Mouse (Mus musculus) testis, adult 2 months (tissue): ENCODE data around the gene Krt222. TPM values are rescaled to one million over a fixed set of nuclear protein-coding genes. Genes with fewer than 3 reads are reported as not detected.

Experiments
- H3K27ac ChIP-seq: fragments of 200-500 bp; 2 replicates; pipeline ENCODE4 v1.5.1; 2012; ENCODE audit warnings: low read depth, low read length; ENCODE audit not compliant: control insufficient read depth, insufficient read depth
- H3K27me3 ChIP-seq: fragments of 200-500 bp; 2 replicates; pipeline ENCODE4 v1.6.1; 2012; ENCODE audit warnings: mild to moderate bottlenecking, low read length, moderate library complexity; ENCODE audit not compliant: control insufficient read depth, insufficient read depth
- H3K36me3 ChIP-seq: fragments of 200-500 bp; 2 replicates; pipeline ENCODE4 v1.6.1; 2012; ENCODE audit warnings: mild to moderate bottlenecking, low read length; ENCODE audit not compliant: control insufficient read depth, insufficient read depth
- H3K4me1 ChIP-seq: fragments of 200-500 bp; 2 replicates; pipeline ENCODE4 v1.6.1; 2012; ENCODE audit warnings: low read length; ENCODE audit not compliant: control insufficient read depth, insufficient read depth
- H3K4me3 ChIP-seq: fragments of 200-500 bp; 2 replicates; pipeline ENCODE4 v1.5.1; 2012; ENCODE audit warnings: low read depth, mild to moderate bottlenecking, low read length, moderate library complexity, mixed read lengths; ENCODE audit not compliant: control insufficient read depth
- CTCF ChIP-seq: fragments of 200-500 bp; IDR thresholded peaks from 2 replicates; pipeline ENCODE4 v1.5.1; 2012; ENCODE audit warnings: low read depth, mild to moderate bottlenecking, inconsistent platforms, low read length, moderate library complexity; ENCODE audit not compliant: control insufficient read depth, insufficient read depth, insufficient replicate concordance
- POLR2A ChIP-seq: fragments of 200-500 bp; IDR thresholded peaks from 2 replicates; pipeline ENCODE4 v1.6.1; 2012; ENCODE audit warnings: low read depth, mild to moderate bottlenecking, inconsistent platforms, low read length, moderate library complexity; ENCODE audit not compliant: control insufficient read depth
- polyA plus RNA-seq: library from polyadenylated mRNA; depleted of rRNA; stranded (reverse); fragments of >200 nt; gene quantifications from 2 replicates; pipeline ENCODE4 v1.2.3, GENCODE M21; 2012; rRNA removed

Gene Krt222
- polyA plus RNA-seq, 1 experiment, result 0.12 TPM

DNA sequence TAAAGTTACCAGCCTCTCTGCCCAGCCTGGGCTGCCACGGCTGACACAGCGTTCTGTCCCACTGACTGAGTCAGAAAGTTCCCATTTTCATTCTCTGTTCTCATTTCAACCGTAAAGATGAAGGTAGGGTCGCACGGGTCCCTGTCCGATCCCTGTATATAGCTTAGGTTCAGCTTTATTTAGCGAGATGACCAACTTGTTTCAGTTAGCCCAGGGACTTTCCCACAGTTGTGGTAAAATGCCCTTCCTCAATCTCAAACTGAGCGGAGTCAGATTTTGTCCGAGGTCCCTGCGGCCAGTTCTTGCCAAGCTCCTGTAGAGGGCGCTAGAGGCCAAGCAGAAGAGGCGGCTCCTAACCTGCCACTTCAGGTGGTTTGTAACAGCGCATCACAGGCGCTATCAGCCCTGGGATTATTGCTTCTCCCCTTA, 54.7 kb downstream of the Krt222 start:
- Histone ChIP-seq H3K4me3 (no peak overlapping the region), H3K4me1 (no peaks in the 10 kb centered on the region), H3K36me3 (no peaks in the 10 kb centered on the region), H3K27ac (no peak overlapping the region), H3K27me3 (no peaks in the 10 kb centered on the region)
- no peak for TF ChIP-seq POLR2A
- TF ChIP-seq CTCF, result peak; percentile 96

DNA sequence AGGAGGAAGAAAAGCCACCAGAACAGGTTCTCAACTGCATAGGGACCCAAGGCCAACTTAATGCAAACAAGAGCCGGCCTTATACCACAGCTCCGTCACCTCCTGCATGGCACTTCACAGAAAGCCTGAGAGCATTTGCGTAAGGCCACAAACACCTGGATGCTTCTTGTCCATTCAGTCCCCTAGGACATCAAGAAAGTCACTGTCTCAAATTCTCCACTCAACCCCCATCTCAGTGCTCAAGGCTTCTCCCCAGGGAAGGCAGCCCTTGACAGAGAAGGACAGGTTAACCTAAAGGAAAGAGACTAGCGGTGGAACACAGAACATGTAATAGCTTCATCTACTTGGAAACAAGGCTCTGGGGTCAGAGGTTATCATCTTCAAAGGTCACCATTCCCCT, 56.5 kb downstream of the Krt222 start:
- Histone ChIP-seq H3K27me3 (no peaks in the 10 kb centered on the region), H3K27ac (no peak overlapping the region), H3K36me3 (no peaks in the 10 kb centered on the region), H3K4me3 (no peak overlapping the region), H3K4me1 (no peaks in the 10 kb centered on the region)
- no peak for TF ChIP-seq POLR2A
- TF ChIP-seq CTCF, result no peak

GRCm38 (mm10) chr11:99186836-99187235, 57.0 kb downstream of the Krt222 start:
- Histone ChIP-seq H3K27me3 (no peaks in the 10 kb centered on the region), H3K36me3 (no peaks in the 10 kb centered on the region), H3K27ac (no peak overlapping the region), H3K4me3 (no peak overlapping the region), H3K4me1 (no peaks in the 10 kb centered on the region)
- TF ChIP-seq POLR2A, result no peak
- no peak for TF ChIP-seq CTCF

Other genes with a start within 250 kb of the Krt222 start
- 19.4 and 20.4 TPM in 2 replicates for gene Top2a, start 219.9 kb downstream of the Krt222 start, polyA plus RNA-seq
- gene Igfbp4, start 202.8 kb downstream of the Krt222 start, polyA plus RNA-seq, result 19.0 and 21.4 TPM in 2 replicates
- gene Tns4, start 154.8 kb downstream of the Krt222 start, polyA plus RNA-seq, result 2.0 and 3.3 TPM in 2 replicates
- 0.76 and 2.0 TPM in 2 replicates for gene Ccr7, start 89.0 kb downstream of the Krt222 start, polyA plus RNA-seq
- 18.5 and 18.8 TPM in 2 replicates for gene Smarce1, start 13.1 kb downstream of the Krt222 start, polyA plus RNA-seq
- gene Krt24, start 41.2 kb upstream of the Krt222 start, polyA plus RNA-seq, result 0.15 TPM in 1 of 2 replicates, not detected in the other
- gene Krt25, start 78.9 kb upstream of the Krt222 start, polyA plus RNA-seq, result not detected in 2 replicates
- gene Krt26, start 93.9 kb upstream of the Krt222 start, polyA plus RNA-seq, result 0.05 and 0.12 TPM in 2 replicates
- gene Krt27, start 107.0 kb upstream of the Krt222 start, polyA plus RNA-seq, result not detected in 2 replicates
- 0.11 and 0.25 TPM in 2 replicates for gene Krt28, start 130.8 kb upstream of the Krt222 start, polyA plus RNA-seq
- 1.8 TPM in 2 replicates for gene Krt10, start 145.3 kb upstream of the Krt222 start, polyA plus RNA-seq
- 0.07 TPM in 1 of 2 replicates, not detected in the other for gene Krt12, start 178.2 kb upstream of the Krt222 start, polyA plus RNA-seq
- gene Krt20, start 194.1 kb upstream of the Krt222 start, polyA plus RNA-seq, result 0.06 and 0.14 TPM in 2 replicates
- 0.24 and 0.53 TPM in 2 replicates for gene Krt23, start 249.1 kb upstream of the Krt222 start, polyA plus RNA-seq